Mouse (Mus musculus): ENCODE measurements at regions not wholly inside any gene's neighbourhood (a gene's known extent, or its start where the extent isn't known, plus 50 kb on each side); places are given as distances from the start of the nearest gene placed in this dataset.

GRCm38 (mm10) chr1:187484821-187485220 is 123.8 kb upstream of the Esrrg start:
- no peak overlapping the region for H3K27ac ChIP-seq
- no peaks in the 10 kb centered on the region for H3K27me3 ChIP-seq
- no peak overlapping the region for H3K4me3 ChIP-seq
- no peaks in the 10 kb centered on the region for H3K36me3 ChIP-seq
- H3K9me3 ChIP-seq: no peaks in the 10 kb centered on the region
- no peak overlapping the region for H3K4me2 ChIP-seq (replicated peaks)
- no peak for ATAC-seq (ENCODE audit: insufficient number of reproducible peaks, insufficient read depth, low FRiP score, low TSS enrichment)
- H3K9ac ChIP-seq: no peak overlapping the region
- peaks cover 7% of the 10 kb centered on the region for H3K4me1 ChIP-seq
- 87% methylated on average over 2 of the region's 2 CpGs for WGBS

GRCm38 (mm10) chr1:187487948-187488690 is 120.5 kb upstream of the Esrrg start:
- peaks cover 7% of the 10 kb centered on the region for H3K4me1 ChIP-seq
- WGBS: 63% methylated on average over 13 of the region's 13 CpGs
- H3K4me2 ChIP-seq (replicated peaks): no peak overlapping the region
- no peaks in the 10 kb centered on the region for H3K9me3 ChIP-seq
- H3K4me3 ChIP-seq: no peak overlapping the region
- no peak overlapping the region for H3K9ac ChIP-seq
- H3K36me3 ChIP-seq: no peaks in the 10 kb centered on the region
- ATAC-seq (ENCODE audit: insufficient number of reproducible peaks, insufficient read depth, low FRiP score, low TSS enrichment): no peak
- no peak overlapping the region for H3K27ac ChIP-seq
- no peaks in the 10 kb centered on the region for H3K27me3 ChIP-seq

- Histone ChIP-seq H3K4me3 (no peak overlapping the region), H3K4me1 (peaks cover 7% of the 10 kb centered on the region), H3K4me2 (replicated peaks) (no peak overlapping the region), H3K27ac (no peak overlapping the region), H3K27me3 (no peaks in the 10 kb centered on the region), H3K36me3 (no peaks in the 10 kb centered on the region), H3K9ac (no peak overlapping the region), H3K9me3 (no peaks in the 10 kb centered on the region)
- ATAC-seq (ENCODE audit: insufficient number of reproducible peaks, insufficient read depth, low FRiP score, low TSS enrichment): no peak
- WGBS: 77% methylated on average over 3 of the region's 3 CpGs
Observed at GRCm38 (mm10) chr1:187489452-187489851, 119.1 kb upstream of the Esrrg start.

GRCm38 (mm10) chr1:187505368-187505767 is 103.2 kb upstream of the Esrrg start:
- H3K9me3 ChIP-seq: no peaks in the 10 kb centered on the region
- no peak for ATAC-seq (ENCODE audit: insufficient number of reproducible peaks, insufficient read depth, low FRiP score, low TSS enrichment)
- H3K27me3 ChIP-seq: no peaks in the 10 kb centered on the region
- 41% methylated on average over 9 of the region's 9 CpGs for WGBS
- H3K4me3 ChIP-seq: no peak overlapping the region
- no peak overlapping the region for H3K4me2 ChIP-seq (replicated peaks)
- H3K9ac ChIP-seq: no peak overlapping the region
- no peaks in the 10 kb centered on the region for H3K36me3 ChIP-seq
- H3K4me1 ChIP-seq: no peaks in the 10 kb centered on the region
- H3K27ac ChIP-seq: no peak overlapping the region

- WGBS: 50% methylated on average over 6 of the region's 6 CpGs
- no peaks in the 10 kb centered on the region for H3K36me3 ChIP-seq
- no peaks in the 10 kb centered on the region for H3K4me1 ChIP-seq
- H3K27me3 ChIP-seq: no peaks in the 10 kb centered on the region
- no peak overlapping the region for H3K4me2 ChIP-seq (replicated peaks)
- no peak overlapping the region for H3K27ac ChIP-seq
- H3K9me3 ChIP-seq: no peaks in the 10 kb centered on the region
- no peak overlapping the region for H3K4me3 ChIP-seq
- ATAC-seq (ENCODE audit: insufficient number of reproducible peaks, insufficient read depth, low FRiP score, low TSS enrichment): no peak
- H3K9ac ChIP-seq: no peak overlapping the region
Observed at GRCm38 (mm10) chr1:187507217-187507616, 101.4 kb upstream of the Esrrg start.

GRCm38 (mm10) chr1:187531349-187531922 is 77.2 kb upstream of the Esrrg start:
- no peaks in the 10 kb centered on the region for H3K4me1 ChIP-seq
- H3K9me3 ChIP-seq: no peaks in the 10 kb centered on the region
- no peak overlapping the region for H3K4me2 ChIP-seq (replicated peaks)
- 85% methylated on average over 9 of the region's 9 CpGs for WGBS
- H3K4me3 ChIP-seq: no peak overlapping the region
- H3K27ac ChIP-seq: no peak overlapping the region
- no peaks in the 10 kb centered on the region for H3K27me3 ChIP-seq
- ATAC-seq (ENCODE audit: insufficient number of reproducible peaks, insufficient read depth, low FRiP score, low TSS enrichment): no peak
- no peaks in the 10 kb centered on the region for H3K36me3 ChIP-seq
- no peak overlapping the region for H3K9ac ChIP-seq

- H3K4me1 ChIP-seq: no peaks in the 10 kb centered on the region
- WGBS: 80% methylated on average over 5 of the region's 5 CpGs
- H3K9me3 ChIP-seq: no peaks in the 10 kb centered on the region
- no peaks in the 10 kb centered on the region for H3K36me3 ChIP-seq
- no peak overlapping the region for H3K4me3 ChIP-seq
- H3K27me3 ChIP-seq: no peaks in the 10 kb centered on the region
- no peak overlapping the region for H3K4me2 ChIP-seq (replicated peaks)
- ATAC-seq (ENCODE audit: insufficient number of reproducible peaks, insufficient read depth, low FRiP score, low TSS enrichment): no peak
- no peak overlapping the region for H3K27ac ChIP-seq
- no peak overlapping the region for H3K9ac ChIP-seq
Observed at GRCm38 (mm10) chr1:187536263-187536662, 72.3 kb upstream of the Esrrg start.

GRCm38 (mm10) chr1:187556718-187557117 is 51.9 kb upstream of the Esrrg start:
- ATAC-seq (ENCODE audit: insufficient number of reproducible peaks, insufficient read depth, low FRiP score, low TSS enrichment): no peak
- H3K9ac ChIP-seq: no peak overlapping the region

More at GRCm38 (mm10) chr1:187556718-187557117, 51.9 kb upstream of the Esrrg start:
- H3K4me2 ChIP-seq (replicated peaks): no peak overlapping the region
- no peak overlapping the region for H3K4me3 ChIP-seq
- no peaks in the 10 kb centered on the region for H3K9me3 ChIP-seq
- H3K36me3 ChIP-seq: no peaks in the 10 kb centered on the region
- H3K27me3 ChIP-seq: no peaks in the 10 kb centered on the region
- WGBS: 79% methylated on average over 3 of the region's 3 CpGs
- H3K27ac ChIP-seq: no peak overlapping the region
- H3K4me1 ChIP-seq: no peaks in the 10 kb centered on the region
